Mouse (Mus musculus) heart, postnatal 14 days (tissue): ENCODE results near the gene Vps36. TPM values are rescaled to one million over a fixed set of nuclear protein-coding genes. Genes with fewer than 3 reads are reported as not detected.

Experiments used
- DNase-seq, 2 experiments: peaks; one replicate each; pipeline ENCODE4 v3.0.0; 2021 to 2022
- intact Hi-C: fragments of 180-260 bp; cut with DNase I; formaldehyde crosslinking; loops from one replicate; pipeline ENCODE4 v1.15.1; 2025
- total RNA-seq, 2 experiments: library from RNA; stranded (reverse); gene quantifications; 2 replicates each; pipeline ENCODE4 v1.2.3; 2021

The Vps36 gene
- total RNA-seq, 2 experiments from 2014 or later = 27.6 to 28.9 TPM

DNA sequence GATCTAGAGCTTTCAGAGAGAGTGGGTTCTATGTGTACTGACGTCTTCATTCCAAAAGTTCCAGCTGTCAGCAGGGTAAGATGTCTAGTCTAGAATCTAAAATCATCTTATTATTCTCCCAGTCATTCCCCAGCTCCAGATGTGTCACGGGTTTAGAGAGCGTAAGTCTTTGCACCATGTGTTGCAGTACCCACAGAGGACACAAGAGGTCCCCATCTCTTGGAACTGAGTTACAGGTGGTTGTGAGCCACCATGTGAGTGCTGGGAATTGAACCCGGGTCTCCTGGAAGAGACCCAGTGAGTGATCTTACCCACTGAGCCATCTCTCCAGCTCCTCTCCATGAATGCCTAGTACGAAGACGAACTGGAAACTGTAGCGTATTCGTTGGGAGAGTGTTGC lies 6.9 kb downstream of the Vps36 start:
- no peak for DNase-seq
- intact Hi-C loops = no loop called here

DNA sequence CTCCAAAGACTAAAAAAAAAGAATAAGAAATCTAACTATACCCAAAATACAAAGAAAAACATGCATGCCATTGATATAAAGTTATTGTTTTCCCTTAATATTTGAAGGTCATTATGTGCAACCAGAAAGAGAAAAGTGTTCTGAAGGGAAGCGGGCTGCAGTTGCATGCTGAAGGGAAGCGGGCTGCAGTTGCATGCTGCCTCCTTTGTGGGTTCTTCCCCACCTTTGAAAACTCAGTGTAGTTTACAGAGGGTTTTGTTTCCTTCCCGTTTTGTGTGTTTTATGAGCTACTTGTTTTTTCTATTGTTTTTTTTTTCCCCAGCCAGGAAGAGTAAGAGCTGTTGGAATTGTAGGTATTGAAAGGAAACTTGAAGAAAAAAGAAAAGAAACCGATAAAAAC lies 14.9 kb downstream of the Vps36 start:
- intact Hi-C loops = no loop called here

DNA sequence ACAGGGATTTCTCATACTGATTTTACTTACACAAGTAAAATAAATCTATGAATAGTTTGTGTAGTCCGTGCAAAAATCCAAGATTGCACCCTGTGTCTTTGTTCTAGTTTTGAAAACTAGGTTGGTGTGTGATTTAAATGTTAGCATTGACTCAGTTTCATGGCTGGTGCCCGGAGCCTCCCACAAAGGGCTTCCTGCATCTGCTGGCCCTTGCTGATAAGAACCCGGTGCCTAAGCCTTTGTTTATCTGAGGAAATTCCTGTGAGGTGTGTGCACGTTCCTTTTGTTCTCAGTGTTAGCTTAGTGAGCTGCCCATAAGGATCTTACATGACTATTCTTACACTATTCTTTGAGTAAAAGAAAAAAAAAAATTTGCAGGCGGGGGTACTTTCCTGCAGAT lies 16.4 kb downstream of the Vps36 start:
- peak; percentile 20 to 22 for DNase-seq

More for the DNA sequence above, 14.9 kb downstream of the Vps36 start:
- DNase-seq = no peak

DNA sequence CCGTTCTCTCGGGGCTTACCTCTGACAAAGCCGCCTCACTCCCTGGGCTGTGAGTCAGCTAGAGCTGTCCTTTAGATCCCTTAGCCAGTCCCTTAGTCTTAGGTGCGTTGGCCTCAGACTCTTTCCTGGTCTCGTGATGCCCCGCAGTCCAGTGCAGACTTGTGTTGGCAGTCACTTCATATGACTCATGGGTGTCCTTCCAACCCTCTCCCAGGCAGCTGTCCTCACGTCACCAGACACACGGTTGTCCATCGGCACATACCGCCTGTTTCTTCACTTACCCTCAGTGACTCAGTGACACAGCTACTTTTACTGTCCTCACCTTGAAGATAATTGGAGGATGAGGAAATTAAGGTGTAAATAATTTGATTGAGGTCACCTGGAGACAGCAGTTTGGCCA lies 22.2 kb downstream of the Vps36 start:
- peak in 1 of 2 experiments; percentile 15 for DNase-seq

More for the DNA sequence above, 16.4 kb downstream of the Vps36 start:
- intact Hi-C loops = no loop called here

DNA sequence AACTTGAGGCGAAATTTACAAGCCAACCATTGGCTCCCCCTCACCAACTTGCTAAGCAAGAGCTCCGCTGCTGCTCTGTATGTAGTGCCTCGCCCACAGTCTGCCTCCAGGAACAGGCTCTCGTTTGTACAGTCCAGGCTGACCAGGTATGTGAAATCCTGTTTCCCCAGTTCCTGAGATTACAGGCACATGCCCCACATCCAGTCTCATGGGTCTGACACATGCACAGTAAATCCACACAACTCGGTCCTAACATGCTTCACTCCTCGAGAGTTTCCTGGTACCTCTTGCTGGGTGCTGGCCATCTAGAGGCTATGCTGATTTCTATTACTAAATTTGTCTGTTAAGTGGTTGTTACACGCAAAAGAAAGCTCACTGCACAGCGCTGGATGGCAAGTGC lies 33.8 kb downstream of the Vps36 start:
- intact Hi-C loops = loop anchor here (2.0 kb wide), 2 partner anchors 16 to 34 kb away; partner anchors contain the start of gene Vps36
- no peak for DNase-seq

More for the DNA sequence above, 22.2 kb downstream of the Vps36 start:
- intact Hi-C loops = no loop called here

GRCm38 (mm10) chr8:22227061-22227877 lies 34.7 kb downstream of the Vps36 start, which contains the start of gene Thsd1:
Gene Thsd1 (plus strand): TSS chr8:22227313.
- intact Hi-C loops = loop anchor here (2.0 kb wide), 2 partner anchors 16 to 34 kb away; partner anchors contain the start of gene Vps36

DNA sequence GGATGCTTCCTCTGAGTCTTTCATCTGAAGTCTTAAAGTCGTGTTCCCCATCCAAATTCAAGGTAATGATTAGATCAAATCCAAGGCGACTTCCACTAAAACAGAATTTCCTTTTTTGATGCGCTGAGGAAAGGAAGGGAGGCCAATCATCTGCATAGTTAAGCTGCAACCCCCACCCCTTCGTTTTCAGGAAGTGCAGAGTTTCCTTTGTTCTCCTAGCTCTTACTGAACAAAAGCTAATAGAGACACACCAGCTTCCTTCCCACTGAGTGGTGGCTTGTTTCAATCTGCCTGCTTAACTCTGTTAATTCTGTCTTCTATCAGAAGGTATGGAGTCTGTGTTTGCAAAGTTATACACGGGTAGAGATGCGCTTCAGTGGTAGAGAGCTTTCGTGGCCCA lies 36.0 kb downstream of the Vps36 start:
- DNase-seq = peak; percentile 9 to 13
- intact Hi-C loops = no loop called here

More at GRCm38 (mm10) chr8:22227061-22227877, 34.7 kb downstream of the Vps36 start, which contains the start of gene Thsd1:
- DNase-seq = peak; percentile 74 to 83

DNA sequence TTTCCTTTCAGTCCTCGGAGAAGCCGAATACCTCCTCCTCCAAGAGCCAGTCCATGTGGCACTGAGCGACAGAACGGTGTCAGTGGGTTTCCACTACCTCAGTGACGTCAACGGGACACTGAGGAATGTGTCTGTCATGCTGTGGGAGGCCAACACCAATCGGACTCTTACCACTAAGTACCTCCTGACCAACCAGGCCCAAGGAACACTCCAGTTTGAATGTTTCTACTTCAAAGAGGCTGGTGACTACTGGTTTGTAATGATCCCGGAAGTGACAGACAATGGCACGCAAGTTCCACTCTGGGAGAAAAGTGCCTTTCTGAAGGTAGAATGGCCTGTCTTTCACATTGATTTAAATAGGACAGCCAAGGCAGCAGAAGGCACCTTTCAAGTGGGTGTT lies 50.4 kb downstream of the Vps36 start:
- intact Hi-C loops = no loop called here
- no peak for DNase-seq

DNA sequence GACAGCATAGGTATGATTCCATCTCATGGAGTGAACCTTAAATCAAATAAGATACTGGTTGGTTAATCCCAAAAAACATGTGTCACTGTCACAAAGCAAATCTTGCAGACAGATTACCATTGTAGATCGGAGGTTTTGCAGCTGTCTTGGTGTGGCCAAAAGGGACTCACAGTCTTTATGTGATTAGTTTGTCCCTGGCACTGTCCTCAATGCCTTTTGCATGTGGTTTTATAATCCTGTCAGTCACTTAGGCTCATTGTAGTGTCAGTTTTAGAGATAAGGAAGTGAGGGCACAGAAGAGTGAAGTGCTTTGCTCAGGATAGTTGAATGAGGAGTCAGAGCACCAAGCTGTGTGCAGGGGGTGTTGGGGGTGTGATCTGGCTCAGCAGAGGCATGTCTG lies 53.1 kb downstream of the Vps36 start:
- intact Hi-C loops = no loop called here
- DNase-seq = no peak

- intact Hi-C loops = no loop called here
- DNase-seq = no peak
Observed at GRCm38 (mm10) chr8:22247956-22248355, 55.3 kb downstream of the Vps36 start.

GRCm38 (mm10) chr8:22249080-22249479 lies 56.5 kb downstream of the Vps36 start:
- DNase-seq = no peak
- intact Hi-C loops = no loop called here

DNA sequence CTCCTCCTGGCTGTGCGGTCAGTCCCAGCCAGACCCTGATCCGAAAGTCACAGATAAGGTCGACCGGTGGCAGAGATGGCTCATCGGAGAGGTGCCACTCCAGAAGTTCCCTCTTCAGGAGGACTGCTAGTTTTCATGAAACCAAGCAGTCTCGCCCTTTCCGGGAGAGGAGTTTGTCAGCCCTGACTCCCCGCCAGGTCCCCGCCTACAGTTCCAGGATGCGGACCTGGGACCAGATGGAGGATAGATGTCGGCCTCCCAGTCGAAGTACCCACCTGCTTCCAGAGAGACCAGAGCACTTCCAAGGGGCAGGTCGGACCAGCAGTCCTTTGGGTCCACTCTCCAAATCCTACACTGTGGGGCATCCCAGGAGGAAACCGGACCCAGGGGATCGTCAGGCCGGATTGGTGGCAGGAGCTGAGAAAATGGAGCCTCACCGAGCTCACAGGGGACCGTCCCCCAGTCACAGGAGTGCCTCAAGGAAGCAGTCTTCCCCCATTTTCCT lies 66.4 kb downstream of the Vps36 start:
- intact Hi-C loops = loop anchor here (5.0 kb wide), 1 partner anchor 67 kb away; the partner anchor contains the start of gene Vps36
- DNase-seq = peak; percentile 20 to 36

DNA sequence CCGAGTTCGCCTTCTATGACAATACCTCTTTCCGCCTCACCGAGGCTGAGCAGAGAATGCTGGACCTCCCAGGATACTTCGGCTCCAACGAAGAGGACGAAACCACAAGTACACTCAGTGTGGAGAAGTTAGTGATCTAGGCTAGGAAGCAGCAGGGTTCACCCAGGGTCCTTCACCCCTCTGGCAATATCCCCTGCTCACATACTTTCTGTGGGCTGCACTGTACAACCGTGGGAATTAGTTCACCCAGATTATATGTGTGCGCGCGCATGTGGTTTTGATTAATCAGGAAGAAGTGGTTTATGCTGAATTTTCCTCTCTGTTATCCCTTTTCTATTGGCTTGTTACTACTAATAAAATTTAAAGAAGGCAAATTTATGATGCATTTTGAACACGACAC lies 66.9 kb downstream of the Vps36 start:
- no peak for DNase-seq

DNA sequence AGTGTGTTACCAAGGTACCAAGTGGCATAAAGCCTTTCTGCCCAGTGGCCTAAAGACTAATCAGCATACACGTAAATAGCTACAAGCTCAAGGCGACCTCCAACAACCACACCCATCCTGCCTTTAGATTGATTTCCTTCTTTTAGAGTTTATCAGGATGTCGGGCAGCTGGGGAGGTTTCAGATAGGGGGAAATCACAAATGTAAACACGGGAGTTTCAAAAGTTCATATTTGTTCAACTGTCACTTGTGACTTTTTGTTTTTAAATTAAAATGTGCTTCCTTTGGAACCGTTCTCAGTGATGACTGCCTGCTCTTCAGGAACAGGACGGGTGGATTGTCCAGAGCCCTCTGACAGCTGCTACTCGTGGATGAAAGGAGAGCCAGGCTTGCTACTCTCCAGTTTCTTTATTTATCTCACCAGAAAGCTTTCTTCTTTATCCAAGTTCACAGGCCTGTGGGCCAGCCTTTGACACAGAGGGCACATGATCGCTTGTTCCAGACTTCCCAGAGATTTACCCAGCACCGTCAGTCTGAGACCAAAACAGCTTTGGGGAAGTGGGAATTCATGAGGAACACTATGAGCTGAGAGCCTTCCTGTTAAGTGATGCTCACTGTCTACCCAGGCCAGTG lies 67.6 kb downstream of the Vps36 start:
- peak in 1 of 2 experiments; percentile 8 for DNase-seq
- intact Hi-C loops = no loop called here

More for the DNA sequence above, 66.9 kb downstream of the Vps36 start:
- intact Hi-C loops = loop anchor here (5.0 kb wide), 1 partner anchor 67 kb away; the partner anchor contains the start of gene Vps36

- DNase-seq = peak in 1 of 2 experiments; percentile 38
- intact Hi-C loops = no loop called here
Observed at GRCm38 (mm10) chr8:22262267-22262666, 69.7 kb downstream of the Vps36 start.

- DNase-seq = no peak
- intact Hi-C loops = no loop called here
Observed at GRCm38 (mm10) chr8:22264292-22264691, 71.7 kb downstream of the Vps36 start.

DNA sequence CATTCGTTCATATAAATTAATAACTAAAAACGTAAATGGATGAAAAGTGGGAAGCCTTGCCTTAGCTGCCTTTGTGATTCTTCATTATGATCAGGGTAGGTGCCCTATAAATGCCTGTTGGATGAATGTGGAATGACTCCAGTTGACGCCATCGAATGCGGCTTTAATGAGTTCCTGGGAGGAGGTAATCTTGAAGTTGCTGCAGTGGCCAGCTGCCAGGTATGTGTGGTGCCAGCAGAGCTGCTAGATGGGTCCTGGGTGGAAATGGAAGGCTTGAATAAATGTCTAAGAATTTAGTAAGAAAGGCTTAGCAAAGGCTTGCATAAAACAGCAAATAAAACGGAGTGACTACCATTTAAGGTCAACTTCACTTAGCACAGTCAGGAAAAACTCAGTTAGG lies 72.2 kb downstream of the Vps36 start:
- intact Hi-C loops = no loop called here
- peak in 1 of 2 experiments; percentile 24 for DNase-seq

DNA sequence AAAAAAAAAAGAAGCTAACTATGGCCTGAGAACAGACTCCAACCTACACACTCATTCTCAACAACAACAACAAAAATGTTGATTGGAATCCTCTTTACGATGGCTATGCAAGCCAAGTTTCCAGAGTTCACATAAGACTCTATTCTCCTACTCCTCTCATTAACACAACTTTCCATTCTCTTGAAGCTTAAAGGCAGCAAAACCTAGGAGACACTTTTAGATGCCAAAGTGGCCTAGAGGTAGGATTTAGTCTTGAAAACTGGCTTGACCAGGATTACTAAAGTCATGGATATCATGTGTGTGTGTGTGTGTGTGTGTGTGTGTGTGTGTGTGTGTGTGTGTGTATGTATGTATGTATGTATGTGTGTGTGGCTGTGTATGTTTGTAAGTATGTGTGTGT lies 72.6 kb downstream of the Vps36 start:
- DNase-seq = no peak
- intact Hi-C loops = no loop called here

DNA sequence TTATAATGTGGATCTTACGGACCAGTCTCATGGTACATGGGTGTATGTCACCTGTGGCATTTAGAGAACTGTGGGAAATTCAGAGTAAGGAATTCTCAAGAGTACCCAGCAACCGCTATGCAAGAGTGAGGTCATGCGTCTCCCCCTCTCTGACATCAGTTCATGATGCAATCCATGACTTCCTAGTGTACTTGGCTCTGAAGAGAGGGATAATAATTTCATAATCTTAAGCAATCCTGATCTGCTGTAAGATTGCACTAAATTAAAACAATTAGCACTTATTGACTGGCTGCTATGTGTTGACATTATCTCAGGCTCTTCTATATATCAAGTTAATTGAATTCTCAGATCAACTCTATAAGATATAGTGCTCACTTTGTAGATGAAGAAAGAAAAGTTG lies 74.2 kb downstream of the Vps36 start:
- intact Hi-C loops = no loop called here

More for the DNA sequence above, 74.2 kb downstream of the Vps36 start:
- DNase-seq = no peak
